Mouse (Mus musculus): Measurements from ENCODE around the gene Pik3c2g.

- TF ChIP-seq POLR2A (IDR thresholded peaks at IDR 0.05; ENCODE audit: insufficient read depth, low read length) (no peak), CTCF (IDR thresholded peaks at IDR 0.05; ENCODE audit: low read depth, low read length) (no peak)
Measured at GRCm38 (mm10) chr6:139748091-139748771, 161.2 kb downstream of the Pik3c2g start.
